Mouse (Mus musculus): ENCODE results near the gene Tnn. TPM values are rescaled to one million over a fixed set of nuclear protein-coding genes. Genes with fewer than 3 reads are reported as not detected.

Gene Tnn
- polyA plus RNA-seq, 1 experiment from 2014 or later = not detected

- Histone ChIP-seq H3K9me3 (ENCODE audit: control insufficient read depth, low read length) (no peaks in the 10 kb centered on the region), H3K36me3 (ENCODE audit: control insufficient read depth, insufficient read depth, low read length) (no peaks in the 10 kb centered on the region), H3K4me1 (replicated peaks; ENCODE audit: control insufficient read depth, insufficient read depth, low read length) (no peaks in the 10 kb centered on the region), H3K9ac (ENCODE audit: low read length) (no peak overlapping the region), H3K27ac (ENCODE audit: low read depth, low read length) (no peak overlapping the region), H3K27me3 (ENCODE audit: control insufficient read depth, insufficient read depth, low read length) (no peaks in the 10 kb centered on the region), H3K4me2 (ENCODE audit: low read depth, low read length, severe bottlenecking) (no peak overlapping the region), H3K4me3 (ENCODE audit: low read depth, low read length) (no peak overlapping the region)
- WGBS = 90% methylated on average over 6 of the region's 6 CpGs
- ATAC-seq (replicated peaks; ENCODE audit: low FRiP score) (no peak), DNase-seq (ENCODE audit: low spot score) (no peak)
Observed at GRCm38 (mm10) chr1:160050898-160051297, 102.5 kb downstream of the Tnn start.

- no peak overlapping the region for H3K4me2 ChIP-seq (ENCODE audit: low read depth, low read length, severe bottlenecking)
- no peaks in the 10 kb centered on the region for H3K36me3 ChIP-seq (ENCODE audit: control insufficient read depth, insufficient read depth, low read length)
- H3K27me3 ChIP-seq (ENCODE audit: control insufficient read depth, insufficient read depth, low read length) = no peaks in the 10 kb centered on the region
- no peak overlapping the region for H3K27ac ChIP-seq (ENCODE audit: low read depth, low read length)
- no peak overlapping the region for H3K9ac ChIP-seq (ENCODE audit: low read length)
- no peaks in the 10 kb centered on the region; the same call in 1 of the 2 replicates for H3K4me1 ChIP-seq (replicated peaks; ENCODE audit: control insufficient read depth, insufficient read depth, low read length)
- ATAC-seq (replicated peaks; ENCODE audit: low FRiP score) (no peak), DNase-seq (ENCODE audit: low spot score) (no peak)
- WGBS = 86% methylated on average over 5 of the region's 5 CpGs
- H3K9me3 ChIP-seq (ENCODE audit: control insufficient read depth, low read length) = no peaks in the 10 kb centered on the region
- no peak overlapping the region for H3K4me3 ChIP-seq (ENCODE audit: low read depth, low read length)
Observed at GRCm38 (mm10) chr1:160049131-160049880, 104.1 kb downstream of the Tnn start.

DNA sequence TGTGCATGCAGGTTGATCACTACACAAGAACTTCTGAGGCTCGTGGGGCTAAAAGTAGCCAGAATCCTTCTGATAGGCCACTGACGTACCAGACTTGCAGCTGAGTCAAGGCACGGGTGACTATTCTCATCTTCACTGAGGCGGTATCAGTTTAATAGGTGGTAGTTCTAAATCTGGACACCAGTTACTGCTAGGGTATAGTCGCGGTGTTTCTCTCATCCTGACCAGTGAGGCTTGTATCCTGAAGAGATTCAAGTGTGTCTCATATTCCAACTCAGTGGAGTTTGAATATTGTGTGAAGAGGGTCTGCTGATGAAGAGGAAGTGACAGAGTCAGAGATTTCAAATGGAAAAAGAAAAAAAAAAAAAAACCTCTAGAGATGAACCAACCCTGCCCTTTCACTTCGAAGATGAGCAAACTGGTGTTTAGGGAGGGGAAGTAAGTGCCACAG is 105.9 kb downstream of the Tnn start:
- Histone ChIP-seq H3K9me3 (ENCODE audit: control insufficient read depth, low read length) (no peaks in the 10 kb centered on the region), H3K4me1 (replicated peaks; ENCODE audit: control insufficient read depth, insufficient read depth, low read length) (no peaks in the 10 kb centered on the region; the same call in 1 of the 2 replicates), H3K27me3 (ENCODE audit: control insufficient read depth, insufficient read depth, low read length) (no peaks in the 10 kb centered on the region), H3K9ac (ENCODE audit: low read length) (no peak overlapping the region), H3K36me3 (ENCODE audit: control insufficient read depth, insufficient read depth, low read length) (no peaks in the 10 kb centered on the region), H3K4me3 (ENCODE audit: low read depth, low read length) (no peak overlapping the region), H3K4me2 (ENCODE audit: low read depth, low read length, severe bottlenecking) (no peak overlapping the region), H3K27ac (ENCODE audit: low read depth, low read length) (no peak overlapping the region)
- DNase-seq (ENCODE audit: low spot score) = no peak
- ATAC-seq (replicated peaks; ENCODE audit: low FRiP score) = no peak
- WGBS = 91% methylated on average over 7 of the region's 7 CpGs

GRCm38 (mm10) chr1:160046786-160047185 is 106.6 kb downstream of the Tnn start:
- Histone ChIP-seq H3K4me3 (ENCODE audit: low read depth, low read length) (no peak overlapping the region), H3K9me3 (ENCODE audit: control insufficient read depth, low read length) (no peaks in the 10 kb centered on the region), H3K27me3 (ENCODE audit: control insufficient read depth, insufficient read depth, low read length) (no peaks in the 10 kb centered on the region), H3K4me2 (ENCODE audit: low read depth, low read length, severe bottlenecking) (no peak overlapping the region), H3K36me3 (ENCODE audit: control insufficient read depth, insufficient read depth, low read length) (no peaks in the 10 kb centered on the region), H3K27ac (ENCODE audit: low read depth, low read length) (no peak overlapping the region), H3K4me1 (replicated peaks; ENCODE audit: control insufficient read depth, insufficient read depth, low read length) (no peaks in the 10 kb centered on the region; the same call in 1 of the 2 replicates), H3K9ac (ENCODE audit: low read length) (no peak overlapping the region)
- 88% methylated on average over 4 of the region's 4 CpGs for WGBS
- no peak for DNase-seq (ENCODE audit: low spot score)
- ATAC-seq (replicated peaks; ENCODE audit: low FRiP score) = no peak

DNA sequence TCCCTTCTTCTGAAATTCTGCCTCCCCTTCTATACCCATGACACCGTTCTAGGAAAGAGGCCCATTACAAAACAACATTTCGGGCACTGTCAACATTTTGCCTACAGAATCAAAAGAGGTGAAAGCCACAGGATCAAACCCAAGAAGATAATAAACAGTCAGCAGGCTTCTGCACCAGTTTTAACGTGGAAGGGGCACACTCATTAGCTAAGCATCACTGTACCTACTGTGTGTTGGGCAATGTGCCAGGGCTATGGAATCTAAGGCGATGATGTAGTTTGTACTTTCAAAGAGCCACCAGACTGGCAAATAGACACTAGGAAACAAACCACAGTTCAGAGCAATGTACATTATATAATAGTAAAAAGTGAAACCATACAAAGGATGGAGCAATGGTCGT is 107.4 kb downstream of the Tnn start:
- no peaks in the 10 kb centered on the region for H3K9me3 ChIP-seq (ENCODE audit: control insufficient read depth, low read length)
- H3K27me3 ChIP-seq (ENCODE audit: control insufficient read depth, insufficient read depth, low read length) = no peaks in the 10 kb centered on the region
- no peaks in the 10 kb centered on the region for H3K36me3 ChIP-seq (ENCODE audit: control insufficient read depth, insufficient read depth, low read length)
- no peak overlapping the region for H3K9ac ChIP-seq (ENCODE audit: low read length)
- H3K27ac ChIP-seq (ENCODE audit: low read depth, low read length) = no peak overlapping the region
- H3K4me2 ChIP-seq (ENCODE audit: low read depth, low read length, severe bottlenecking) = no peak overlapping the region
- WGBS = 91% methylated on average over 5 of the region's 5 CpGs
- no peaks in the 10 kb centered on the region; the same call in 1 of the 2 replicates for H3K4me1 ChIP-seq (replicated peaks; ENCODE audit: control insufficient read depth, insufficient read depth, low read length)
- H3K4me3 ChIP-seq (ENCODE audit: low read depth, low read length) = no peak overlapping the region
- ATAC-seq (replicated peaks; ENCODE audit: low FRiP score) (no peak), DNase-seq (ENCODE audit: low spot score) (no peak)

- H3K27me3 ChIP-seq (ENCODE audit: control insufficient read depth, insufficient read depth, low read length) = no peaks in the 10 kb centered on the region
- no peak for DNase-seq (ENCODE audit: low spot score)
- no peak for ATAC-seq (replicated peaks; ENCODE audit: low FRiP score)
- no peaks in the 10 kb centered on the region for H3K36me3 ChIP-seq (ENCODE audit: control insufficient read depth, insufficient read depth, low read length)
- H3K4me3 ChIP-seq (ENCODE audit: low read depth, low read length) = no peak overlapping the region; the same call in 1 of the 2 replicates
- H3K27ac ChIP-seq (ENCODE audit: low read depth, low read length) = no peak overlapping the region
- no peak overlapping the region for H3K9ac ChIP-seq (ENCODE audit: low read length)
- no peaks in the 10 kb centered on the region; the same call in 1 of the 2 replicates for H3K4me1 ChIP-seq (replicated peaks; ENCODE audit: control insufficient read depth, insufficient read depth, low read length)
- 78% methylated on average over 3 of the region's 3 CpGs for WGBS
- no peaks in the 10 kb centered on the region for H3K9me3 ChIP-seq (ENCODE audit: control insufficient read depth, low read length)
- 0 out of 2 replicates have a peak overlapping the region, but pooled peaks have one; percentile 68 for H3K4me2 ChIP-seq (ENCODE audit: low read depth, low read length, severe bottlenecking)
Observed at GRCm38 (mm10) chr1:160045056-160045715, 108.2 kb downstream of the Tnn start.

DNA sequence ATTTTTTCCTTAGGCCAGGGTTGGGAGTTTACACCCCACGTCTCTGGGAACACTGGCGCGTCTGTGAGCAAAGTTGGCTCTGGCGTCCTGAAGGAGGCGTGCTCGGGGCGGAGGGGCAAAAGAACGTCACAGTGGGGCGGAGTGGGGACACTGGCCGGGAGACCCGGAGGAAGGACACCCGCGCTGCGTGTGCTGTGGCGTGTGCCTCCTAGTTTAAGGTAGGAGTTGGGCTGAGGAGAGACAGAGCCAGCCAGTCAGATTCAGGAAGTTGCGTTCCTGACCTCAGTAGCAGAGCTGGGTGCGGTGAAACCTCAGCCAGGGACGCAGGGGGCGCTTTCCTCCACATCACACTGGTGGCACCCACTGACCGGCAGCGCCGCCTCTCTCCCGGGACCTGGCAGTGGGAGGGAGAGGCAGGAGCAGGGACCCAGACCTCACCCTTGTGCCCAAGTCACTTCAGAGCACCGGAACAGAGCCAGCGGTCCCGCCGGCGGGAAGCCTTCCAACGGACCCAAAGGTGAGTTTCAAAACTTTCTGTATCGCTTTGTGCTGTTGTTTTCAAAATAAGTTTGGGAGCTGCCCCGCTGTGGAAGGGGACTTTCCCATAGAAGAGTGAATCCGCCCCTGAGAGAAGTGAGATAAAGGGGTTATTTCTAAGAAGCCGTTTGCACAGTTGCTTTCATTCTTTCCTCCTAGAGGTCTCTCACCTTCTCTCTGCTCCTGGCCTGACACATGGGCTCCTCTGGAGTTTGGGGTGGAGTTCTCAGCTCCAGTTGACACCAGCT is 109.0 kb downstream of the Tnn start, which contains the start of gene 4930523C07Rik:
Gene 4930523C07Rik, plus strand, starts transcription at position 146 of the 785 bp plus-strand sequence.
- no peaks in the 10 kb centered on the region for H3K27me3 ChIP-seq (ENCODE audit: control insufficient read depth, insufficient read depth, low read length)
- peak; percentile 76 for ATAC-seq (replicated peaks; ENCODE audit: low FRiP score)
- 3% methylated on average over 33 of the region's 33 CpGs for WGBS
- H3K36me3 ChIP-seq (ENCODE audit: control insufficient read depth, insufficient read depth, low read length) = no peaks in the 10 kb centered on the region
- peak; percentile 72 for DNase-seq (ENCODE audit: low spot score)
- peak within 1 kb of the TSS; percentile 39 for H3K4me3 ChIP-seq (ENCODE audit: low read depth, low read length)
- H3K4me1 ChIP-seq (replicated peaks; ENCODE audit: control insufficient read depth, insufficient read depth, low read length) = no peaks in the 10 kb centered on the region; the same call in 1 of the 2 replicates
- no peaks in the 10 kb centered on the region for H3K9me3 ChIP-seq (ENCODE audit: control insufficient read depth, low read length)
- H3K4me2 ChIP-seq (ENCODE audit: low read depth, low read length, severe bottlenecking) = peak within 1 kb of the TSS; percentile 68
- no peak within 1 kb of the TSS for H3K27ac ChIP-seq (ENCODE audit: low read depth, low read length)
- H3K9ac ChIP-seq (ENCODE audit: low read length) = peak within 1 kb of the TSS; percentile 47

DNA sequence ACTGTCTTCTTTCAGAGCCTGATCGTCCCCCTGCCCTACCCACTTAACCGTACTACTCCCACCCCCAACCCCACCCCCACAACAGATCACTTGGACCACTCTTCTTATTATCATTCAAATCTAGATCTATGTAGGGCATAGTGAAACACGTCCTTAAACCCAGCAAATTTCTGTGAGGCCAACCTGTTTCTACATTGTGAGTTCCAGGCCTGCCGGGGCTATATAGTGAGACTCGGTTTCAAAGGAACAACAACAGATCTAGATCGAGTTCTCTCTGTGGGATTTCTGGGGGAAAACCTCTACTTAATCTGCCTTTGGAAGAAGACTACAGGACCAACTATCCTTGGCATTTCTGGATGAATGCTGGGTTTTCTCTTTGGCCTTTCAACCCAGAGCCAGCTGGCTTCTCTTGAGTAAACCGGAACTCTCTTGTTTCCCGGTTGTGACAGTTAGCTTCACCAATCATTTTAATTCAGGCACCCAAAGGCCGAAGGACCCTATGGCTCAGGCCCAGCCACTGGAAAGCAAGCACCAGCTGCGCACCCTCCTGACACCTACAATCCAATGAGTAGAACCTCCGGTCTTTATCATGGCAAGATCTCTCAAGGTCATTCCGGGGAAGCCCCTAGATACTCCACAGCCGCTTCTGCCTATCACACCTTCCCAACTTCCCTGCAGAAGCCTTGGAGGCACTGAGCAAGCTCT is 110.0 kb downstream of the Tnn start:
- H3K4me2 ChIP-seq (ENCODE audit: low read depth, low read length, severe bottlenecking) = no peak overlapping the region
- 89% methylated on average over 13 of the region's 13 CpGs for WGBS
- H3K4me3 ChIP-seq (ENCODE audit: low read depth, low read length) = no peak overlapping the region
- no peak overlapping the region for H3K27ac ChIP-seq (ENCODE audit: low read depth, low read length)
- 0 out of 2 replicates have a peak, but pooled peaks have one; percentile 25 for ATAC-seq (replicated peaks; ENCODE audit: low FRiP score)
- no peak overlapping the region for H3K9ac ChIP-seq (ENCODE audit: low read length)
- DNase-seq (ENCODE audit: low spot score) = no peak
- H3K36me3 ChIP-seq (ENCODE audit: control insufficient read depth, insufficient read depth, low read length) = no peaks in the 10 kb centered on the region
- H3K27me3 ChIP-seq (ENCODE audit: control insufficient read depth, insufficient read depth, low read length) = no peaks in the 10 kb centered on the region
- H3K4me1 ChIP-seq (replicated peaks; ENCODE audit: control insufficient read depth, insufficient read depth, low read length) = no peaks in the 10 kb centered on the region; the same call in 1 of the 2 replicates
- H3K9me3 ChIP-seq (ENCODE audit: control insufficient read depth, low read length) = no peaks in the 10 kb centered on the region
